Mouse (Mus musculus) ovary, postnatal 36 days (tissue): ENCODE measurements at regions not wholly inside any gene's neighbourhood (a gene's known extent, or its start where the extent isn't known, plus 50 kb on each side); places are given as distances from the start of the nearest gene placed in this dataset.

Experiments used
- DNase-seq: peaks from one replicate; pipeline ENCODE4 v3.0.0; 2022; ENCODE audit warnings: low spot score, mixed read lengths

GRCm38 (mm10) chr5:43422815-43423687 lies 92.3 kb upstream of the C1qtnf7 start:
- DNase-seq: peak; percentile 35

DNA sequence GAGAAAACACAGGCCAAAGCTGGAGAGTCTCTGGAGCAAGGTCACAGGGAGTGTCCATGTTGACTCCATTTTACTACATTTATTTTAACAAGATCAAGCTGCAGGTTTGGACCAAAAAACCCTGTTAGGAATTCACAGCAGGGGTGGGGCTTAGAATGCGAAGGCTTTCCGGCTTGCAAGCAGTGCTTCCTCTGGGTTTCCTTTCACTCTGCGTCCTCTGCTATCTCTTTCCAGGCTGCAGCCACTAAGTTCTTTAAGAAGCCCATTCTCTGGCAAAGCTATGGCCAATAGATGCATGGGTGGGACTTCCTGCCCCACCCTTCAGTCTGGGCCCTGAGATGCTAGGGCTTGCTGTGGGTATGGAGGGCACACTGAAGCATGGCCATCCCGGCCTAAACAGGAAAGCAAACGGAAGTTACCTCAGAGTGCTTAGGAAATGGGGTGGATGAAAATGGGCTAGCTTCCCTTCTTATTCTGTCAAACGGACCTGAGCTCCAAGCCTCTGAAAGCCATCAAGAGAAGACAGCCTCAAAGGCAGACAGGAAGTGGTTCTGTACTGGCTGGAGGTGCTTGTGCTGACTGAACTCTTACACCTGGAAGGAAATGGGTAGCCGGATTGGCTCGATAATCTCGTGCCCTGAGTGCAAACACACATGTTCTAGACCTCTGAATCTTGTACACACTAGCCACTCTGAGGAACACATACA lies 90.6 kb upstream of the C1qtnf7 start:
- no peak for DNase-seq

DNA sequence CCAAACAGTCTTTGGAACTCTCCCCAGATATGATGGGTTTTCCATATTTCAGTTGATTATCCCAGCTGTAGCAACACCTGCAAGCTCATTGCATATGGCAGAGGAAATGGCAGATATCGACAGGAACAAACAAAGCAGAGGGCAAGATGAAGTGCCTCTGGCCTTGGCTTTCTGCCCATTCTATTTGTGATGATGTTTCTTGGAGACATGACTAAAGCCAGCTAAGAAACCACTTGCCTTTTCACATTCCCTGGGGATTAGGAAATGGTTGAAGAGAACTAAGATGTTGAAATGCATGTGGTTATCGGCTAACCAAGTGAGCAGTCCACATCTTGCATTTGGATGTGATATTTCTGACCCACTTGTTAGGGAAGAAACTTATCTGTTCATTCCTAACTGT lies 82.0 kb upstream of the C1qtnf7 start:
- no peak for DNase-seq

DNA sequence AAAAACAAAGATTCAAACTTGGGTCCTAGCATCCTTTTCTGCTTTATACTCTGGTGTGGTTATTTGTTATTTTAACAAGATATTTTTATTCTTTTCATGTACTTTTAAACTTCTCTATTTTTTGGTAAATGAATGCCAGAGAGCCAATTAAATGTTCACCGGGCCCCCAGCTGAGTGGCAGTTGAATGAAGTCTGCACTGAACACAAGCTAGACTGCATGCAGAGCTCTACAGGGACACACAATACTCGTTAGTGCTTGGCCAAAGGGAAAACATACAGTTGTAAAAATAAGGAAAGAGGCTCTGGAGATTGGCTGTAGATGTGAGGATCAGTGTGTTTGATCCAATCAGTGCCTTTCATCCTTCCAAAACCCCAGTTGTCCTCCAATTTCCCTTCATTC lies 76.1 kb upstream of the C1qtnf7 start:
- DNase-seq: no peak

DNA sequence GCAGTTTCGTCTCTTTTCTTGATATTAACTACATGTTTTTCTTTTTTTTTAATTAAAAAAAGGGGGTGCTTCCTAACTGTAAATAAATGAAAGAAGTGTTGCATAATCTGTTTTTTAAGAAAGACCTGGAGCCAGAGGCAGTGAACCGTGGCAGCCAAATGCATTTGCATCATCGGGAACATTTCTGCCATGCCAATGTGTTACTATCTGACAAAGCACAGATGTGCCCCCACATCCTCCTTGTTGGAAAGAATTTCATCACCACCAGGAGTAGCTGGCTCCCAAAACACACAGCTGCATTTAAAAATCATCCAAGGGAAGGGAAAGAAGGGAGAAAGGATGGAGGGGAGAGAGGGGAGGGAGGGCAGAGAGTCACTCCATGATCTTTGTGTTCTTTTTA lies 74.0 kb upstream of the C1qtnf7 start:
- DNase-seq: no peak

DNA sequence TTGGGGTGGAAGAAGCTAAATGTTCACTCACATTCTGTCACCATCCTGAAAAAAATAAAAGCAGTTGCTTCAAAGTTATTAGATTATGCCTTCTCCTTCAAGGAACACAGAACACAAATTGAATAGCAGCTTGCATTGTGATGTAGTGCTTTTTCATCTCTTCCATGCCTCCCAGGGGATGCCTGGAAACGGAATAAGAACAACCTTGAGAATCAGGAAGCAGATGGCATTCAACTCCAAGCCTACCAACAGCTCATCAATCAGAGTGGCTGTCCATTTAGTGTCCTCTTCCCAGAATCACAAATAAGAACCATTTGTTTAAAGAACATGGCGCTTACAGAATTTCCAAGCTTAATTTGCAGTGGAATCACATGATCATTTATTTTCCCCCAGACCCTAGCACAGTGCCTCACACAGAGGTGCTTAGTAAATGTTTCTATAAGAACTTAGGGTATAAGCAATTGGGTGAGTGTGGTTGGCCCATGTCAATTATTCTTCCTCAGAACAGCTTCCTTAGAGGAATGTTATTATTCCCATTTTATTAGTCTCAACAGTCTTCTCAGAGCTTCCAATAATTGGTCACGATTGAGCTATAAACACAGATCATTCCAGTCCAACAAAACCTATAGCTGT lies 70.6 kb upstream of the C1qtnf7 start:
- no peak for DNase-seq

DNA sequence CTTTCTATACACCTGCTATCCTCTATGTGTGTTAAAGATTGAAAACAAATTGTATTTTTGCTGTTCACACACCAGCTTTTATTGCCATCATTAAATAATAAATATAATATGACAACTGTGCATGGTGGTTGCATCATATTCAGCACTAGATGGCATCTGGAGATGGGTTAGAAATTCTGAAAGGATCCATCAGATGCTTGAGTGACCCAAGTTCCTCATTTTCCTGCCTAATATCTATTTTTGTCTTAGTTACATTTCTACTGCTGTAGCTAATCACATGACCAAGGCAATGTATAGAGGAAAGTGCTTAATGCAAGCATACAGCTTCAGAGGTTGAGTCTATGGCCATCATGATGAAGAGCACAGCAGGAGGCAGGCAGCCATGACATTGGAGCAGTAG lies 69.7 kb upstream of the C1qtnf7 start:
- no peak for DNase-seq

DNA sequence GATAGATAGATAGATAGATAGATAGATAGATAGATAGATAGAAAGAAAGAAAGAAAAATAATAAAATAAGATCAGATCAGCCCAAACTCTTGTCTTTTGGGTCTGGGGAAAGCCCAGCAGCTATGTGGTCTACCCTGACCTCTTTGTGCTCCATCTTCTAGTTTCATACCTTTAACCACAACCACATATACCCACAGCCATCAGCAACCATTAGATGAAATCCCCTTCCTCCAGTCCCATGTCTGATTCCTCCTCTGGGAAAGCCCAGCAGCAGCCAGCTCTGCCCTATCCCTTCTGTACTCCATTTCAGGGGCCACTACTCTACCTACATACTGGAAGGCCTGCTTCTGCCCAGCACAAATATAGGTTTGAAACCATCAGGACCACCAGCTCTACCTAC lies 69.0 kb upstream of the C1qtnf7 start:
- no peak for DNase-seq

DNA sequence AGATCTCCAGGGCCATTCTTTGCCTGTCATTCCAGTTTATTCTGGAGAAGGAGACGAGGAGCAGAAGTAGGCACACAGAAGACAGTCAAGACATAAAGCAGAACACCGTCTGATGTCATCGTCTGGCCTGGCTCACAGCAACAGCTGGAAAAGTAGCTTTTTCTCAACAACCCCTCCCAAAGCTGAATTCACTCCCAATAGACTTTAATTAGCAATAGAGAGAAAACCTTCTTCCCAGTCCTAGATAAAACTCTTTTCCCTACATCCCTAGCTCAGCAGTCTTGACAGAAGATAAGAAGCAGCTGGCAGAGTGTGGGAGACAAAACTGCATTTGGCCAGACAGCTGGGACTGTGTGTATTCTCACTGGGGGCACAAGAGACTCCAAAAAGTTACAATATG lies 59.3 kb upstream of the C1qtnf7 start:
- no peak for DNase-seq

- no peak for DNase-seq
These were observed 57.6 kb upstream of the C1qtnf7 start for GRCm38 (mm10) chr5:43457725-43458124.

DNA sequence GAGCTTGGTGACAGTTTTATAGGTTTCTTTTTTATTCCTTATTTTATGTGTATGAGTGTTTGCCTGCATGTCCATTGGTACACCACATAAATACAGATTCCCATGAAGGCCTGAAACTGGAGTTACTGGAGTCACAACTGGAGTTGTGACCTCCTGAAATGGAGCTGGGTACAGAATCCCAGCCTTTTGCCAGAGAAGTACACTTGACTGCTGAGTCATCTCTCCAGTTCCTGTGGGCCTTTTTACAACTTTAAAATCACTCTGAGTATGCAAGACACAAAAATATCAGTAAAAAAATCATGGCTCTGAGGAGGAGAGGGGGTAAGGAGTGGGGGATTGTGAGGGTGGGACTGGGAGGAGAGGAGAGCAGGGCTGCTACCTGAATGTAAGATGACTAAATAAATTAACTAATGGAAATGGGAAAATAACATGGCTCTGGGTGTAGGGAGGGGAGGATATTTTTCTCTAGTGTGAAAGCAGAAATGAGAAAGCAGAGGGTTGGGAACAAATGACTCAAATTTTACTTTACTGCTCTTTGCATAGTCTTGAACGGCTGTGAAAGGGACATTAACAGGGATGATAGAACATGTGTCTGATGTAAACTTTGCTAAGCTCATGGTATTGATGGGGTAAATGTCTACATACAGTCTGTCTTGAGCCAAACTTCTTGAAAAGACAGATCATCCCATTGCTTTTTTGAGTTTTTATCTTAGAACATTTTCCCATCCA lies 53.2 kb upstream of the C1qtnf7 start:
- no peak for DNase-seq
